Mouse (Mus musculus) liver, embryonic 12.5 days (tissue): ENCODE results near the gene Vmn1r86. TPM values are rescaled to one million over a fixed set of nuclear protein-coding genes. Genes with fewer than 3 reads are reported as not detected.

ENCODE experiments used
- ATAC-seq: fragments of 200-750 bp; cut with Nextera tagmentation; 2 replicates; pipeline ENCODE4 v1.8.0; 2017; ENCODE audit warnings: moderate number of reproducible peaks, mild to moderate bottlenecking, moderate library complexity
- H3K27ac ChIP-seq: fragments of 300-500 bp; sonication (generic); 2 replicates; pipeline ENCODE4 v1.5.1; 2016; ENCODE audit warnings: mild to moderate bottlenecking
- H3K27me3 ChIP-seq: fragments of 300-500 bp; sonication (generic); replicated peaks from 2 replicates; pipeline ENCODE4 v1.6.1; 2016; ENCODE audit warnings: mild to moderate bottlenecking, moderate library complexity
- H3K36me3 ChIP-seq: fragments of 300-500 bp; sonication (generic); 2 replicates; pipeline ENCODE4 v1.6.1; 2016; ENCODE audit warnings: mild to moderate bottlenecking, moderate library complexity
- H3K4me1 ChIP-seq: fragments of 300-500 bp; sonication (generic); 2 replicates; pipeline ENCODE4 v1.6.1; 2016
- H3K4me2 ChIP-seq: fragments of 300-500 bp; sonication (generic); 2 replicates; pipeline ENCODE4 v1.6.1; 2016; ENCODE audit warnings: mild to moderate bottlenecking, moderate library complexity
- H3K4me3 ChIP-seq: fragments of 300-500 bp; sonication (generic); 2 replicates; pipeline ENCODE4 v1.5.1; 2016; ENCODE audit warnings: mild to moderate bottlenecking, moderate library complexity
- H3K9ac ChIP-seq: fragments of 300-500 bp; sonication (generic); 2 replicates; pipeline ENCODE4 v1.6.1; 2016; ENCODE audit warnings: mild to moderate bottlenecking, moderate library complexity
- H3K9me3 ChIP-seq: fragments of 300-500 bp; sonication (generic); replicated peaks from 2 replicates; pipeline ENCODE4 v1.6.1; 2016; ENCODE audit warnings: mild to moderate bottlenecking, moderate library complexity
- WGBS: fragments of 180-500 bp; shearing (Covaris S2); methylation state at CpG from one replicate; pipeline ENCODE4 v1.1.7; 2016; ENCODE audit not compliant: insufficient replicate concordance; 5-methylcytosine and 5-hydroxymethylcytosine counted together
- polyA plus RNA-seq: library from polyadenylated mRNA; unstranded; fragments of >200 nt; fragmentation: Nextera tagmentation; extraction: Ambion mirVana; gene quantifications from 2 replicates; pipeline ENCODE4 v1.2.1, GENCODE M21; 2016

The Vmn1r86 gene
- polyA plus RNA-seq, 1 experiment from 2014 or later = not detected

- H3K27me3 ChIP-seq = no peaks in the 10 kb centered on the region; the same call in 1 of the 2 replicates
- peak overlapping the region; percentile 79 for H3K4me2 ChIP-seq
- peaks cover 16% of the 10 kb centered on the region for H3K4me1 ChIP-seq
- no peaks in the 10 kb centered on the region for H3K9me3 ChIP-seq
- no peaks in the 10 kb centered on the region for H3K36me3 ChIP-seq
- H3K27ac ChIP-seq = no peak overlapping the region
- ATAC-seq = no peak
- H3K9ac ChIP-seq = peak overlapping the region; percentile 67
- 6% methylated on average over 15 of the region's 15 CpGs for WGBS
- H3K4me3 ChIP-seq = peak overlapping the region; percentile 62
Observed at GRCm38 (mm10) chr7:13053961-13054286, 65.8 kb downstream of the Vmn1r86 start.

DNA sequence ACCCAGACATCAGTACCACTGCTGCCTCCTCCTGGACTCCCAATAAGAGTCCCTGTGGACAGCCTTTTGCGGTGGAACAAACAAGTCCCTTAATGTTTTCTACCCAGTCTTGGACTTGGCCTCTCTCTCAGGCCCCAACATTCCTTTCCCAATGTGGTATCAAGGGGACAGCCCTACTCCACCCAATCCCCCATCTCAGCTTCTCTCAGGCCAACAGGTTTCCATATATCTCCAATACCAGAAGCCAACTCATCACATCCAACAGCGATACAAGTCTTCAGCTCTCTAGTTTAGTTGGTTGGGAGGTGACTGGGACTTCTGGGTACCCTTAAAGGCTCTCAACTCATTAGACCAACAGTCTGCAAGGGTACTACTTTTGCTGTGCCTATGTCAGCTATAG is 66.2 kb downstream of the Vmn1r86 start:
- no peak for ATAC-seq
- peaks cover 16% of the 10 kb centered on the region for H3K4me1 ChIP-seq
- H3K27me3 ChIP-seq = no peaks in the 10 kb centered on the region; the same call in 1 of the 2 replicates
- 84% methylated on average over 2 of the region's 2 CpGs for WGBS
- no peaks in the 10 kb centered on the region for H3K36me3 ChIP-seq
- H3K4me2 ChIP-seq = peak overlapping the region; percentile 79
- H3K27ac ChIP-seq = no peak overlapping the region
- peak overlapping the region; percentile 67 for H3K9ac ChIP-seq
- peak overlapping the region; percentile 62 for H3K4me3 ChIP-seq
- no peaks in the 10 kb centered on the region for H3K9me3 ChIP-seq

DNA sequence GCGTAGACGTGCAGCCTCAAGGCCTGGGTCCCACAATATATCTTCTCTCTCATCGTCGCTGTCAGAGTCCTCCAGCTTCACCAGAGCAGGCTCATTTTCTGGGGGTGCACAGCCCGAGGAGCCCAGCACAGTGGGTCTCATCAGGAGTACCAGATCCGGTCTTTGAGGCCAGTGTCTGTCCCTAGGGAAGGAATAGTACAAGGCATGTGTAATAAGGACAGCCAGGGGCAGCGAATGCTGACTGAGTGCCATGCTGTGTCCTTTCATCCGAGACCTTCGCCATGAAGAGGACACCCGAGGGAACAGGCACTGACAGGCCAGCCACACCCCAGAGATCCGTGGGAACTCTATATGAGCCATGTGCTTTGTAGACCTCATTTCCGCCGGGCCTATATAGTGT is 66.7 kb downstream of the Vmn1r86 start:
- Histone ChIP-seq H3K36me3 (no peaks in the 10 kb centered on the region), H3K27ac (no peak overlapping the region), H3K9me3 (no peaks in the 10 kb centered on the region), H3K27me3 (no peaks in the 10 kb centered on the region; the same call in 1 of the 2 replicates), H3K4me3 (no peak overlapping the region), H3K9ac (no peak overlapping the region), H3K4me1 (peaks cover 16% of the 10 kb centered on the region), H3K4me2 (no peak overlapping the region)
- no peak for ATAC-seq
- WGBS = 77% methylated on average over 13 of the region's 13 CpGs

Other genes starting within 250 kb of the Vmn1r86 start
- 0.86 and 1.0 TPM in 2 replicates for gene Zfp128, start 238.7 kb downstream of the Vmn1r86 start, polyA plus RNA-seq
- gene Zscan22, start 222.1 kb downstream of the Vmn1r86 start, polyA plus RNA-seq = 5.9 and 6.6 TPM in 2 replicates
- gene Rps5, start 197.6 kb downstream of the Vmn1r86 start, polyA plus RNA-seq = 813 and 821 TPM in 2 replicates
- 0.24 and 0.43 TPM in 2 replicates for gene Rnf225, start 192.5 kb downstream of the Vmn1r86 start, polyA plus RNA-seq
- 4.4 and 5.1 TPM in 2 replicates for gene Zfp324, start 154.1 kb downstream of the Vmn1r86 start, polyA plus RNA-seq
- 5.4 and 5.7 TPM in 2 replicates for gene Zfp446, start 142.1 kb downstream of the Vmn1r86 start, polyA plus RNA-seq
- gene Slc27a5, start 121.7 kb downstream of the Vmn1r86 start, polyA plus RNA-seq = 1.3 and 1.5 TPM in 2 replicates
- gene Trim28, start 120.8 kb downstream of the Vmn1r86 start, polyA plus RNA-seq = 201 and 203 TPM in 2 replicates
- 16.2 and 20.0 TPM in 2 replicates for gene Zbtb45, start 109.9 kb downstream of the Vmn1r86 start, polyA plus RNA-seq
- gene Chmp2a, start 85.1 kb downstream of the Vmn1r86 start, polyA plus RNA-seq = 133 and 134 TPM in 2 replicates
- gene Ube2m, start 81.6 kb downstream of the Vmn1r86 start, polyA plus RNA-seq = 145 and 148 TPM in 2 replicates
- gene Mzf1, start 65.2 kb downstream of the Vmn1r86 start, polyA plus RNA-seq = 0.77 and 1.4 TPM in 2 replicates
- gene Vmn1r85, start 24.7 kb downstream of the Vmn1r86 start, polyA plus RNA-seq = not detected in 2 replicates
- not detected in 2 replicates for gene Vmn1r87, start 20.2 kb upstream of the Vmn1r86 start, polyA plus RNA-seq
- gene Vmn1r88, start 39.7 kb upstream of the Vmn1r86 start, polyA plus RNA-seq = 0.02 TPM in 1 of 2 replicates, not detected in the other
- gene Vmn1r89, start 93.1 kb upstream of the Vmn1r86 start, polyA plus RNA-seq = not detected in 2 replicates
- gene Lig1, start 157.4 kb upstream of the Vmn1r86 start, polyA plus RNA-seq = 126 and 131 TPM in 2 replicates
- 3.1 and 3.3 TPM in 2 replicates for gene Zswim9, start 158.8 kb upstream of the Vmn1r86 start, polyA plus RNA-seq
- 1.2 and 1.5 TPM in 2 replicates for gene Pla2g4c, start 204.7 kb upstream of the Vmn1r86 start, polyA plus RNA-seq